Mouse (Mus musculus) gastrocnemius, postnatal 14 days (tissue): ENCODE results near the gene Pyroxd2. TPM values are rescaled to one million over a fixed set of nuclear protein-coding genes. Genes with fewer than 3 reads are reported as not detected.
A peak's percentile ranks its signal among the peaks of the same experiment; 100 is the strongest.

Experiments used
- DNase-seq: peaks from one replicate; pipeline ENCODE4 v3.0.0; 2021; ENCODE audit warnings: mixed read lengths
- intact Hi-C: fragments of 180-260 bp; cut with DNase I; formaldehyde crosslinking; loops from one replicate; pipeline ENCODE4 v1.15.1; 2025; ENCODE audit warnings: low total_unique reads
- total RNA-seq, 2 experiments: library from RNA; stranded (reverse); gene quantifications; 2 replicates each; pipeline ENCODE4 v1.2.3; 2021

Pyroxd2 gene
- total RNA-seq, 2 experiments from 2014 or later, result 1.7 to 2.0 TPM

GRCm38 (mm10) chr19:42753141-42753917, 754 bp upstream of the Pyroxd2 start:
- peak; percentile 62 for DNase-seq
- intact Hi-C loops, result no loop called here

GRCm38 (mm10) chr19:42750196-42750595, 2.4 kb downstream of the Pyroxd2 start:
- DNase-seq, result no peak
- intact Hi-C loops, result no loop called here

GRCm38 (mm10) chr19:42746702-42747101, 5.9 kb downstream of the Pyroxd2 start:
- intact Hi-C loops, result no loop called here
- no peak for DNase-seq

GRCm38 (mm10) chr19:42745869-42746224, 6.7 kb downstream of the Pyroxd2 start:
- DNase-seq, result no peak
- intact Hi-C loops, result no loop called here

GRCm38 (mm10) chr19:42745084-42745868, 7.3 kb downstream of the Pyroxd2 start:
- no peak for DNase-seq
- intact Hi-C loops, result no loop called here

- DNase-seq, result peak; percentile 65
- intact Hi-C loops, result no loop called here
These were observed 8.4 kb downstream of the Pyroxd2 start for GRCm38 (mm10) chr19:42744162-42744586.

- DNase-seq, result no peak
- intact Hi-C loops, result no loop called here
These were observed 9.3 kb downstream of the Pyroxd2 start for GRCm38 (mm10) chr19:42743261-42743660.

GRCm38 (mm10) chr19:42741884-42742283, 10.7 kb downstream of the Pyroxd2 start:
- intact Hi-C loops, result no loop called here
- DNase-seq, result no peak

- intact Hi-C loops, result no loop called here
- no peak for DNase-seq
These were observed 12.2 kb downstream of the Pyroxd2 start for GRCm38 (mm10) chr19:42740163-42740899.

GRCm38 (mm10) chr19:42739734-42740133, 12.8 kb downstream of the Pyroxd2 start:
- intact Hi-C loops, result loop anchor here (10.0 kb wide), 1 partner anchor 145 kb away; no protein-coding TSS in a partner anchor
- no peak for DNase-seq

GRCm38 (mm10) chr19:42737753-42738152, 14.8 kb downstream of the Pyroxd2 start:
- DNase-seq, result no peak
- intact Hi-C loops, result loop anchor here (10.0 kb wide), 1 partner anchor 143 kb away; no protein-coding TSS in a partner anchor

GRCm38 (mm10) chr19:42734982-42735381, 17.6 kb downstream of the Pyroxd2 start:
- DNase-seq, result no peak
- intact Hi-C loops, result loop anchor here (10.0 kb wide), 1 partner anchor 140 kb away; no protein-coding TSS in a partner anchor

GRCm38 (mm10) chr19:42727424-42727823, 25.2 kb downstream of the Pyroxd2 start:
- DNase-seq, result no peak
- intact Hi-C loops, result no loop called here

GRCm38 (mm10) chr19:42726766-42727165, 25.8 kb downstream of the Pyroxd2 start:
- intact Hi-C loops, result no loop called here
- no peak for DNase-seq

GRCm38 (mm10) chr19:42725973-42726350, 26.6 kb downstream of the Pyroxd2 start:
- intact Hi-C loops, result no loop called here

GRCm38 (mm10) chr19:42725056-42725972, 27.3 kb downstream of the Pyroxd2 start:
- no peak for DNase-seq
- intact Hi-C loops, result no loop called here

More at GRCm38 (mm10) chr19:42725973-42726350, 26.6 kb downstream of the Pyroxd2 start:
- no peak for DNase-seq

- intact Hi-C loops, result no loop called here
- no peak for DNase-seq
These were observed 29.3 kb downstream of the Pyroxd2 start for GRCm38 (mm10) chr19:42723302-42723701.

- intact Hi-C loops, result no loop called here
- DNase-seq, result no peak
These were observed 30.1 kb downstream of the Pyroxd2 start for GRCm38 (mm10) chr19:42722500-42722899.

- intact Hi-C loops, result no loop called here
These were observed 34.5 kb downstream of the Pyroxd2 start for GRCm38 (mm10) chr19:42718101-42718500.

More at GRCm38 (mm10) chr19:42718101-42718500, 34.5 kb downstream of the Pyroxd2 start:
- DNase-seq, result no peak
